Mouse (Mus musculus) layer of hippocampus, adult 9-10 months (tissue): ENCODE measurements around the gene Tas2r119.
"Not testable (repeated sequence)": the region's sequence is repeated elsewhere in the genome, so short reads cannot be mapped to it uniquely, and the experiment has no call there.

ENCODE experiments used
- DNase-seq: peaks from one replicate; pipeline ENCODE4 v3.0.0; 2022; ENCODE audit warnings: low spot score

Gene Tas2r119

DNA sequence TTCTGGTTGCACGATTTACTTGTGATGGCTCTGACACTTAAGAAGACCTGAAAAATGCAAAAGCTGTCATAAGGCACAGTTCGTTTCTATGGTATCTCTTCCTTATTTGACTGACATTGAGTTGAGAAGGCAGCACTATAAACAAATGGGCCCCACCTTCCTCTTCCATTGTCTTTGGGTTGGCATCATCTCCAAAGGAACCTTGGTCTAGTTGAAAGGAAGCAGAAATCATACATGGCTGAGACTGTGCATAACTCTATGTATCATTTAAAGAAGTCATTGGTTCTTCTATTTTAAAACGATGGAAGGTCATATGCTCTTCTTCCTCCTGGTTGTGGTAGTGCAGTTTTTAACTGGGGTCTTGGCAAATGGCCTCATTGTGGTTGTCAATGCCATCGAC lies at the start of gene Tas2r119:
Gene Tas2r119 (plus strand): TSS at position 301 of the 400 bp plus-strand sequence.
- DNase-seq, result no peak

DNA sequence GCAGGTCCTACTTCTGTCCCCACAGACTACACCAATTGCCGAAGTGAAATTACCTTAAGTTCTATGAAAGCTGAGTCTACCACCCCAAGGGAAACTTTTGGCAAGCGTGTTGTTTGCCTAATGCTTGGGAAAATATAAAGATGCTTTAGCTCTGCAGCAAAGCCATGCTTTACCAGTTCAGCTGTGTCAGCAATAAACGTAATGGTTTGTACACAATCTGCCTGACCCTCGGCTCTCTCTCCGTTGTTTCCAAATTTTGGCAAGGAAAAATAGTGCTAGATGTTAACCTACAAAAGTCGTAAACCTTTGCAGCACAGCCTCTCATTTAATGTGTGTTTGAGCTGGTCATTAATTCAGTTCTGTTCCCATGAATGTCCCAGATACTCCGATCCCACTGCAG lies 44.8 kb upstream of the Tas2r119 start:
- DNase-seq, result no peak

DNA sequence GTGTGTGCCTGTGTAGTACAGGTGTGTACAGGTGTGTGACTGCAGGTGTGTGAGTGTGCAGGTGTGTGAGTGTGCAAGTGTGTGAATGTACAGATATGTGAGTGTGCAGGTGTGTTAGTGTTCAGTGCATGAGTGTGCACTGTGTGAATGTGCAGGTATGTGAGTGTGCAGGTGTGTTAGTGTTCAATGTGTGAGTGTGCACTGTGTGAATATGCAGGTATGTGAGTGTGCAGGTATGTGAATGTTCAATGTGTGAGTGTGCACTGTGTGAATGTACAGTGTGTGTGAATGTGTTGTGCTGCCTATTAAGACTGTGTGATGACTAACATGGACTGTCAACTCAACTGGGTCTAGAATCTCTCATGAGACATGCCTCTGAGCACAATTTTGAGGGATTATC lies 35.4 kb upstream of the Tas2r119 start:
- no peak for DNase-seq

DNA sequence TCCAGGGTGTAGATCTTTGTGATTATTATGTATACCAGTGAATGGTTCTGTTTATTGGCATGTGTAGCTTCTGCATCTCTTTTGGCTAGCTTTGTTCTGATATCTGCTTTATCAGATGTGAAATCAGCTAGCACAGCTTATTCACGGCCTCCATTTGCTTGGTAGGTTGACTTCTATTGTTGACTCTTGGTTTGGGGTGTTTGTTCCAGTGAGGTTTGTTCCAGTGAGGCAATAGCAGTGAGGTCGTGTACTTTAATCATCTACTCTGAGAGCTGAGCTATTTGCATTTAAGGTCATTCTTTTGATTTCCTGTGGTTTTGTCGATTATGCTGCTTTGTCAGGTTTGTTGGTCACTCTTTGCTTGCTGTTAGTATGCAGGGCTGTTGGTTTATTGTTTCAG lies 32.8 kb upstream of the Tas2r119 start:
- DNase-seq, result no peak

DNA sequence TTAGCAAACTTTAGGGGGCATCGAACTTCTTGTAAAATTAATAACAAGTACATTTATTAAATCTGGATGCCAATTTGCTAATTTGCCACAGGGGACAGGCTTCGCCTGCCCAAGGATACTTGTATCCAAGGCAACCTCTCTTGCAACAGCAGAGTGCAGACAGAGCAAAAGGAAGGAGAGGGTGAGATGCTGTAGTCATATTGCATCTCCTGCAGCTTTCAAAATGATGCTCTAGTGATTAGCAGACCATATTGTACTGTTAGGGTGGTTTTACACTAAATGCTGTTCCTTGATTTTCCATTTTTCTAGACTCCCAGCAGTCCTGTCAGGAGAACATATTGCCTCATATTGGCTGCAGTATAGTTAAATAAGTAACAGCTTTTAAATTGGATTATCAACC lies 23.7 kb upstream of the Tas2r119 start:
- no peak for DNase-seq

DNA sequence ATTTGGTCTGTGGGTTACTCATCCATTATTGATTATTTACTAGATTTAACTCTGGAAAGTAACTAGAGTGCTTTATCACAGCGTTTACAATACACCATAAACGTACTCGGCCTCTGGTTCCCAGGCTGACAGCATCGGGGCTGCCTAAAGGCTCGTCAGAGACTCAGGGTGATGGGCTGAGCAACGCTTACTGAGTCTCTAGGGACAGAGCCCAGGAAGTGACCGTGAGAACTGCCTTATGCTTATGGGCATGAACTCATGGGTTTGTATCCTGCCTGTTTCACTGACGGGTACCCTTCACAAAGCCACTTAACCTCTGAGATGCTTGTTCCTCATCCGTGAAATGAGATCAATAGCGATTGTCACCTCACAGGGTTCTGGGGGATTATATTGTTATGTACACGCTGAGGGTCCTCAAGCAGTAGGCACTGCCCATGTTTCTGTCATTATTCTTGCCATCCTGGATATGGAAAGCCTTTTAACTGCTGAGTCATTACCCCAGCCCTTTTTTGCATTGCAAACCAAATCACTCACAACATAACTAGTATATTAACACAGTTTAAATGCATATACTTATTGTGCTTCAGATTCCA lies 23.1 kb upstream of the Tas2r119 start:
- DNase-seq, result no peak

DNA sequence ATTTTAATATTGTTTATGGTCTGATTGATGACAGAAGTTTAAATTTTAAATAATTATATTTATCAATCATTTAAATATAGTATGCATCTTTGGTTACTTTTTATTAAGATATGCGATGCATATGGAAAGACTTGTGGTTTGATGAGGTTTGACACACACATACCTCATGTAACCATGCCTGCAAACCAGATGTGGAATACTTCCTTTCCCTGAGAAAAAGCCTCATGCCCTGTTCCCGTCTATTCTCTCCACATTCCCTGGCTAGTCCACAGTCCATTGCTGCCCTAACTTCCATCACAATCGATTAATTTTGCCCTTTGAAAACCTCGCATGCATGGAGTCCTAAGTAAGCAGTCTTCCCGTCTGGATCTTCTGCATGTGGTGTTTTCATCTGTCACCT lies 21.0 kb upstream of the Tas2r119 start:
- DNase-seq, result no peak

DNA sequence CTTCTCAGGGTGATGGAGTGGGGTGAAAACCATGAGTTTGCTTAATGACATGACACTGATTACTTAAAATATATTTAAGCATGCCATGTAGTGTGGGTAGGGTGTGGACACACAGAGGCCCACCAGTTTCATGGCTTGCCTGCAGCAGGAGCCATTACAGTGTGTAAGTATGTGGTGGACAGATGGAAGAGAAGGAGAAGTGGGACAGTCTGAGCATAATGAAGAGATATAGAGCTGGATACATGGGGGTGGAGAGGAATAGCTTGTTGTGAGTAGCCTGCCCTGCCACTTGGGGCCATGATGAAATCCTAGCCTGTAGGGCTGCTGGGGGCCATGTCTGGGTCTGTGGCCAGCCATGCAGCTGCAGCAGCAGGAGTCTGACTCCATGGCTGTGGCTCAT lies 16.8 kb upstream of the Tas2r119 start:
- no peak for DNase-seq

DNA sequence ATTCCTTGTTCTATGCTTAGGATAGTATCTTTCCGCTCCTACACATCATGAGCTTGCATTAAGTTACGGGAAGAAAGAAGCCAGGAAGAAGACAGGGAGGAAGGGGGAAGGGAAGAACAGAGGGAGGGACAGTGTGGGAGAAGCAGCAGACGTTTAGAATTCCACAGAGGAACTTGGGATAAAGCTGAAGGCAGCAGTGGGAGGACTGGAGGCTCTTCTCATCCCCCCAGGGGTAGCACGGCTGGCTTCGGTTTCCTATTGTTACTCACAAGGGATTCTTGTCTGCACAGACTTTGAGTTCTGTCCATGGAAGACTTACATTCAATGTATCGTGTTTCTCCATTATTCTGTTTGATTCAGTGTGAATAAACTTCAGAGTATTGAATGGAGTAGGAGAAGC lies 5.3 kb upstream of the Tas2r119 start:
- DNase-seq, result no peak

DNA sequence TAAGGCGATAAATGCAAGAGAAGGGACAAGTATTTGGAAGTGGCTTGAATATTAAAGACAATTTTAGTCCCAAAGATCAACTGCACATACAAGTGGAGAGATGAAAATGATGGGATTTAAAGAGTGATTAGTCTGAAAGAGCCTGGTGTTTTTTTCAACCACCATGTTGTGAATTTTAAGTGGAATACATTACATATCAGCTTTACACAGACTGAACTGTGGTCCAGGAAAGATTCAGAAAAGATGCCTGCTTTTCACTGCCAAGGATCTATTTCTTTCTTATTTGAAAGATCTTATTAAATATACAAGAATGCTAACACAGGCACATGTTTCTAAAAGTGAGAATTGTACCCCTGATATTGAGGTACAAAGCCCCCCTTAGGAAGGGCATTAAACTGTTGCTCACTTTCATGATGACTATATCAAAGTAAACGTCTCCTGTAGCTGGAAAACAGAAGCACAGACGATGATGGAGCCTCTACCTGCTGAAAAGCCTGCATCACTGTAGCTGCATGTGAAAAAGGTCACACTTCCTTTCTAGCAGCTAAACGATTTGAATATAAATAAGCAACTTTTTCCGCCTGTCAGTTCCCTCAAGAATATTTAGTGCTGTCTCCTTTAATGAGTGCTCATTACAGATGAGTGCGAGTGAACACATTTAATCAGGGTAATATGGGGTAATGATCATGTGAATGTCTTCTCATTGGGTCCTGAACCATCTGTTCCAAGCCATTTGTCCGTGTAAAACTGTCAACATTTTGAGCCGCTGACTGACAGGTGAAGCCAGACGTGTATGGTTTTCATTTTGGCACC lies 4.7 kb upstream of the Tas2r119 start:
- DNase-seq, result no peak

DNA sequence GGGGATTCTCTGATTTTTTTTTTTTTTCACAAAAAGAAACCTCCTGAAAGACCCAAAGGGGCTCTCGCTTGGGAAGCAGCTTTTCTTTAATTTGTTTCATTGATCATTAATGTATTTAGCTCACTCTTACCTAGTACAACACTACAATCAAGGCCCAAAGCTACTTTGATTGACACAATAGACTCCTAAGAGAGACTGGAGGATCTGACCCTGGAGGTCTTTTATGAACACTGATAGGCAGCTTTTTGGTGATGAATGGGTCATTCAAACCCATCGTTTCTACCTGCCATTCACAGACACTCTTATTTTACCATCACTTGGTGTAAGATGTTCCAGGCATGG lies 4.1 kb upstream of the Tas2r119 start:
- no peak for DNase-seq

DNA sequence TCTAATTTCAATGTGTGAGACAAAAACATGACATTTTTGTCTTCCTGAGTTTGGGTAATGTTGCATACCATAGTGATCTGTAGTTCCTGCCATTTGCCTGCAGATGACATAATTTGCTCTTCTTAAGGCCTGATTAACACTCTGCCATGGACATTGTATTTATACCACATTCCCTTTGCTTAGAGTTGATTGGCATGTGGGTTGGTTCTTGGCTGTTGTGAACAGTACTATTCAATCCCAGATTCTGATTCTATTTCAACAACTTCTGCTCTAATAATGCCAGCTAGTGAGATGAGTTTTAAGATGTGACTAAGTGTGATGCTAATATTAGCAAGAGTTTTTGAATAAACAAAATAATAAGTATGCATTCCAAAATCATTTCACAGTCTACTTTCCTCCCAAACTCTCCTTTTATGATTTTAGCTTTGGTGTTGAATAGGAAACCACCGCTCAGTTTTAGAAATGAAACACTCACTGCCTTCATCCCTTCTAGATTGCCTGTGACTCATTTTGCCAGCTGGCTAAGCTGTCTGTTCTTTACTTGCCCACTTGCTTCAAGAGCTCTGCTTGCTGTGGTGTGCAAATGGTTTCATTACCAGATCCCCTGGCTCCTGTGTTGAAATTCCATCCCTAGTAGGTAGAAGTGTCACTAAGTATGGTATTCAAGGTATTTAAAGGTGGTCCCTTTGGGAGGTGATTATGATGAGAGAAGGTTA lies 3.1 kb downstream of the Tas2r119 start:
- peak; percentile 58 for DNase-seq

DNA sequence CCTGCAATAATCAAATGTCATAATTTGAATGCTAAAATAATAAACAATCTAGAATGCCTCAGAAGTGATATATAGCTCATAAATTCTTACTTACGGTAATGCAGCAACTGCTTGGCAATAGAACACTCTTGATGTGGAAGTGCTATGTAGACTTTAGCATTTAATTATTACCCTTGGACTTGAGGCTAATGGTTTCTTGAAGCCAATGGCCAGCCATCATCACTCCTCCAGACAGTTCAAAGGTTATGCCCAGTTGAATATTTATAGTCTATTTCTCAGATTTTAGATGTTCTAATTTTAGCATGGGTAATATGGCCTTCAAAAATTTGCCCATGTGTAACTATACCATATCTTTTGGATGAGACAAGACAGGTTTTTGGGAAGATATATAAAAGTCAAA lies 4.9 kb downstream of the Tas2r119 start:
- no peak for DNase-seq

DNA sequence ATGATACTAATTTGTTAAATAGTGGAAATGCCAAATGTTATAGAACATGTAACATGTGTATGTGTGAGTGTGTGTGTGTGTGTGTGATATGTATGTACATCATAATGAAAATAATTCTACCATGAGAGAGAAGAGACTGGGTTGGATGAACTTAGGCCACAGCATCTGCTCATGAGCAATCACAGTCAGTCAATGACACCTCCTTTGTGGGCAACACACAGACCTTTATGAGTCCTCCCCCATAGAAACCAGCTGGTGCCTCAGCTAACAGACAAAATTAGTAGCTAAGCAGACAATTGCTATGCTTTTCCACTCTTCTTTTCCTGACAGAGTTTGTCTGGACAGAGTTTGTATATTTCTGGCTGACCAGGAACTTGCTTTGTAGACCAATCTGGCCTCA lies 7.9 kb downstream of the Tas2r119 start:
- no peak for DNase-seq

DNA sequence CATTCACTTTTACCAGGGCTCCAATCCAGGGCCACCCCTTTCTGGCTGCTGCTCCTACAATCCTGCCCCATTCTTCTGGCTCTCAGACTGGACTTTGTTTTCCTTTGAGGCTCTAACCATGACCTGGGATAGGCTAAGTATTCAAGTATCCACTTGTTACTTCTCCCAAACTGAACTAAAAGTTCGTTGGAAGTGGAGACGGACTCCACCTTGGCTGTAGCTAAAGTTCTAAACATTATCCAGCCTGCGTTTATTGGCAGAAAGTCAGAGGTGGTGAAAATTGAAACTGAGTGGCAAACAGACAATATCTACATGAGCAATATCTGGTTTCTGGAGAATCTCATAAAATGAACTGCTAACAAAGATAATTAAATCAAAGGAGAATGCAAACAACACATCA lies 12.8 kb downstream of the Tas2r119 start:
- DNase-seq, result no peak

DNA sequence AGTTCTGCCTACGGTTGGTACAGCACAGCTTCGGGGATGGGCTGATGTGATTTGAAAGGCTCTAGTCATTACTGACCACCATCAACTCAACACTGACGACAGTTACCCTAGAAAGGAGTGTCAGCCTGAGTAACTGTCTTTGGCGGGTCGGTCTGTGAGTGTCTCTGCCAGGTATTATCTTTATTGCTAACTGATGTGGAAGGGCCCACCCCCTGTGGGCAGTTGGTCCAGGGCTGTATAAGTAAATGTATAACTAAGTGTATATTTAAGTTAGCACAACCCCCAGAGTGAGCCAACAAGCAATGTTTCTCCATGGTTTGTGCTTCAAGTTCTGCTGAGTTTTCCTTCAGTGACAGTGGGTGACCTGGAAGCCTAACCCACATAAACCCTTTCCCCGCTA lies 13.3 kb downstream of the Tas2r119 start:
- no peak for DNase-seq

DNA sequence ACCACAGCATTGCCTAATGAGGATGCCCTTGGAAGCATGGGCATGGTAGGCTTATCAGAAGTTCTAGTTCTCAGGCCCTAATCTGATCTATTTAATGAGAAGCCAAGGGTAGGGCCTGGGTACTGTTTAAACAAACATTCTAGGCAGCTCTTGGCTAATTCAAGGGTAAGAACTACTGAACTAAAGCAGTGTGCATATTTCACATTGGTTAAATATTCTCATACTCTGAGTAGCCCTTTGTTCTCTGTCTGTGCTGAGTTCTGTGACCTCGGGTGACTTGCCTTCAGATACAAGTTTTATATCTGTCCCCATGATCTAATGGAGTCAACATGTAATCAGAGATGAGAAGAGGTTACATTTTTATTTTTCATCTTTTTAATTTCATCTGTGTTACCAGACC lies 15.9 kb downstream of the Tas2r119 start:
- no peak for DNase-seq

DNA sequence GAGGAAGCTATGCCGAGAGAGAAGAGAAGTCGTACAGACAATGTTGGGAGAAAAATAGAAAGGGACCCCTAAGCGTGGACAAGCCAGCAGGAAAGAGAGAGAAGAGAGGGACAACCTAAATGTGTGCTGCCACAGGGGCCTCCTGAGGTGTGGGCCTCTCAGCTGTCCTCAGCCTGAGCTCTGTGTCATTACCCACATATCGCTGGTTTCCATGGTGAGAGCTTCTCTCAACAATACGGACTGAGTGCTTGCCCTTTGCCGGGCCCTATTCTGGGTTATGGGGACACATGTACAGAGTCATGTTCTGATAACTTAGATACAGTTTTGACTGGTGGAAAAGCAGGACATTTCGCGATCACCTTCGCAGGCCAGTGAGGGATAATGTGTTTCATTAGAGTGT lies 21.0 kb downstream of the Tas2r119 start:
- no peak for DNase-seq

DNA sequence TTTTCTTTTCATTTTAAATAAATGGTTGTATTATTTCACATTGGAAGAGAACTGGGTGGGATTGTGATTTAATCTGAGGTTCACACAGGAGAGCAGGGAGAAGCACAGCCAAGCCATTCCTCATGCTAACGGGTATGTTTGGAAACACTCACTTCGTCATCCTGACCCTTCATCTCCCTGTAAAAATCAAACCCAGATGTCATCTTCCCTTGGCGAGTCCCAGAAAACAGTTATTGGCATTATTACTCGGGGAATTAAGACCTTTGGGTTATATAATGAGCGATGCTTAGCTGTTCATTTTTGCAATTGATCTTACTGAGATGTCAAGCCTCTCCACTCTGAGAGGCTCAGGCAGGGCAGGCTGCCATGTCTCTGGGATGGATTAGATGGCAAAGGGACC lies 21.5 kb downstream of the Tas2r119 start:
- no peak for DNase-seq

DNA sequence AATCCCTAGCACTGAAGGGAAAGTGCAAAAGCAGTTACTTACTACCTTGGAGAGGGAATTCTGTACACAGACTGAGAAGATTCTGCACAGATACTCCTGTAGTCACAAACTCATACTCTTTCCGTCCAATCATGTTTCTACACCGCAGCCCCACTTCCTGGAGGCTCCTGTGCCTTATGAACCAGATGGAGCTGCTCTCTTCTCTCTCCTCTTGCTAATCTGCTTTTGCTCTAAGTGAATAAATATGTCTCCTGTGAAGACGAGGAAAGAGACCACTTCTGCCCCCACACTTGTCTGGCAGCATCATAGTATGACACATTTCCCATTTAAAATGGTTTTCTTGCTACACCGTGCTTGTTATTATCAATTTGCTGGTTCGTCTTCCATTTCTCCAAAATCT lies 26.2 kb downstream of the Tas2r119 start:
- DNase-seq, result no peak

DNA sequence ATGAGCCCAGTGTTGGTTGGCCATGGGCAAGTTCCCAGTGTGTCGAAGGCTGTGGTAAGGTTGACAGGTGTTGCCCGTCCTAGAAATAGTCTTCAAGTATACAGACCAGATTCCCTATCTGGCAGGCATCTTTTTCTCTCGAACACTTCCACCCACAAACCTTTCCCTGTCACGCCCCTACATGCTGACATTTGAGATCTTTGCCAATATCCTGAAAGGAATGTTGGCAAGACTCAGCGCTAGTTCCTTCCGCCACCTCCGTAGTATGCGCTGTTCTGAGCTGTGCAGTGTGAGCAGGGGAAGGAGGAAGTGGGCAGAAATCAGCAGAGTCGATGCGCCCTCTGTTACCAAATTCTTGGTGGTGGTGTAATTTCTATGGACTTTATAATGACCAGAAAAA lies 27.8 kb downstream of the Tas2r119 start:
- no peak for DNase-seq

DNA sequence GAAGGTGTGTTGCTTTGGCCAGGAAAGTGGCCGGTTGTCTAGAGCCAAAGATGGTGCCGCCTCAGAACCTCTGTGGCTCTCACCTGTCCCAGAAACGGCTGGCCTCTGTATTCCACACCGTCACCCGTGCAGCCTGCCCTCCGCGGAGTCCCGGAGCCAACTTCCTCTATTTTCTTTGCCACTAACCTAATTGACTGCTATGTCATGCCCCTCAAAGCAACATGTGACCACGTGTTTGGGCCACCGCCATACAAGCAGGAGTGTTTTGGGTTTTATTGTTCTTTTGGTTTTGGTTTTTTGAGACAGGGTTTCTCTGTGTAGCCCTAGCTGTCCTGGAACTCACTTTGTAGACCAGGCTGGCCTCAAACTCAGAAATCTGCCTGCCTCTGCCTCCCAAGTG lies 37.6 kb downstream of the Tas2r119 start:
- not testable (repeated sequence) for DNase-seq

DNA sequence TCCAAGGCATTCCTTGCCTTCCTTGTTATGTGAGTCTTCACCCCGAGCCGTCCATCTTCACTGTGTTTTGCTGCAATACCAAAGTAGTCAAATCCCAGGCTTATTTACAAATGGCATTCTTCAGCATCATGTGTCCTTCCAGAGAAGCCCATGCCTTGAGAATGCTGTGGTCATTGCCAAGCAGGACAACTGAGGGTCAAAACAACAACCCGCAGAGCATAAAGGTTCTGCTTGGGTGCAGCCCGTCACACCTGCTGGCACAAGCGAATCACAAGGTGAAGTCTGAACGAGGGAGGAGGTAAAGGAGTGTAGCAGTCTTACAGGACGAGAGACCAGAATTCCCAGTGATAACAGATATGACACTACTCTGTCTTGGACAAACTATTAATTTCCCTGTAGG lies 45.9 kb downstream of the Tas2r119 start:
- DNase-seq, result no peak

DNA sequence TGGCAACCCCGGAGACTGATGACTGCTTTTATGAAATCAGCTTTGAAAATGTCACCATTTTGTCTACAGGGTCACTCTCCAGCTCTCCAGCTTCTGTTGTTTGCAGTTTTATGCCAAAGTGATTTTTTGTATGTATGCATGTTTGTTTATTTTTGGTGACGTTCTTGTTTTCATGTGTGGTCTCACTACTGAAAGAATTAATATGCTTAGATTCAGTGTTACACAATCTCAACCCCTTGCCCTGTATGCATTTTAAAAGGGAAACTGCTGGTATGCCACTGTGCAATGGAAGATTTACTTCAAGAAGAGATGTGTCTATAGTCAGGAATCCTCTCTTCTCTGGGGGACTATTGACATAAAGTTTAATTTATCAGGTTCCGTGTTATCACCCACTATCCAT lies 48.3 kb downstream of the Tas2r119 start:
- no peak for DNase-seq
